Mouse (Mus musculus) forebrain, embryonic 14.5 days (tissue): ENCODE data around the gene Tmprss6. TPM values are rescaled to one million over a fixed set of nuclear protein-coding genes. Genes with fewer than 3 reads are reported as not detected.
A peak's percentile ranks its signal among the peaks of the same experiment; 100 is the strongest.

Experiments used
- ATAC-seq: fragments of 200-750 bp; cut with Nextera tagmentation; 2 replicates; pipeline ENCODE4 v1.8.0; 2017; ENCODE audit warnings: mild to moderate bottlenecking, moderate library complexity
- DNase-seq: peaks from one replicate; pipeline ENCODE4 v3.0.0-alpha.2; 2015; ENCODE audit warnings: low spot score
- H3K27ac ChIP-seq: fragments of 300-500 bp; sonication (generic); 2 replicates; pipeline ENCODE4 v1.5.1; 2014; ENCODE audit warnings: low read depth, mild to moderate bottlenecking, control low read depth, low read length, moderate library complexity
- H3K27me3 ChIP-seq: fragments of 300-500 bp; sonication (generic); replicated peaks from 2 replicates; pipeline ENCODE4 v1.6.1; 2014; ENCODE audit warnings: low read length, control low read depth, mixed read lengths; ENCODE audit not compliant: control insufficient read depth, insufficient read depth
- H3K36me3 ChIP-seq: fragments of 300-500 bp; sonication (generic); 2 replicates; pipeline ENCODE4 v1.6.1; 2014; ENCODE audit warnings: low read length, control low read depth; ENCODE audit not compliant: control insufficient read depth, insufficient read depth
- H3K4me1 ChIP-seq: fragments of 300-500 bp; sonication (generic); 2 replicates; pipeline ENCODE4 v1.6.1; 2014; ENCODE audit warnings: antibody characterized with exemption, low read length, control low read depth; ENCODE audit not compliant: control insufficient read depth, insufficient read depth
- H3K4me2 ChIP-seq: fragments of 300-500 bp; sonication (generic); 2 replicates; pipeline ENCODE4 v1.6.1; 2014; ENCODE audit warnings: mild to moderate bottlenecking, control low read depth, low read length
- H3K4me3 ChIP-seq: fragments of 300-500 bp; sonication (generic); 2 replicates; pipeline ENCODE4 v1.5.1; 2014; ENCODE audit warnings: low read depth, low read length, control low read depth
- H3K9ac ChIP-seq: fragments of 300-500 bp; sonication (generic); 2 replicates; pipeline ENCODE4 v1.6.1; 2014; ENCODE audit warnings: mild to moderate bottlenecking, low read length, control low read depth, moderate library complexity
- H3K9me3 ChIP-seq: fragments of 300-500 bp; sonication (generic); replicated peaks from 2 replicates; pipeline ENCODE4 v1.6.1; 2016; ENCODE audit warnings: low read length, control low read depth, mixed read lengths; ENCODE audit not compliant: control insufficient read depth
- WGBS: fragments of 180-500 bp; shearing (Covaris S2); extraction: QIAGEN DNeasy Blood & Tissue Kit; methylation state at CpG from one replicate; pipeline ENCODE4 v1.1.7; 2014; 5-methylcytosine and 5-hydroxymethylcytosine counted together
- polyA plus RNA-seq: library from polyadenylated mRNA; unstranded; fragments of >200 nt; fragmentation: Nextera tagmentation; extraction: Ambion mirVana; gene quantifications from 2 replicates; pipeline ENCODE4 v1.2.1, GENCODE M21; 2014

The Tmprss6 gene
- polyA plus RNA-seq, 1 experiment from 2014 or later: 0.20 TPM

DNA sequence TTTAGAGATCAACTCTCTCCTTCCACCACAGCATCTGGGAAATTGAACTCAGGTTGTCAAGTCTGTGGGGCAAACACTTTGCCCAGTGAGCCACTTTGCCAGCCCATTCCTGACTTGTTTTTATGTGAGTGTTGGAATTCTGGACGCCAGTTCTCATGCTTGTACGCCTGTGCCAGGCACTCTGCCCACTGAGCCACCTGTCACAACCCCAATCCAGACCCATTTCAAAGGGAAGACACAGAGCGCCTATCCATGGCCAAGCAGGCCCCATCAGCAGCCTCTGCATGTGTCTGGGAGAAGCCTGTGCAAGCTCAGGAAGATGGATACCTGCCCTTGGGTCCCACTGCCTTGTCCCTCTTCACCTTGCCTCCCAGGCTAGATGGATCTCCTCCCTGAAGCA, 22.9 kb upstream of the Tmprss6 start:
- DNase-seq: no peak
- WGBS: 82% methylated on average over 3 of the region's 3 CpGs

GRCm38 (mm10) chr15:78489906-78490305, 21.5 kb upstream of the Tmprss6 start:
- no peaks in the 10 kb centered on the region for H3K9me3 ChIP-seq
- WGBS: 83% methylated on average over 8 of the region's 8 CpGs
- no peaks in the 10 kb centered on the region for H3K27me3 ChIP-seq
- H3K36me3 ChIP-seq: no peaks in the 10 kb centered on the region
- ATAC-seq (no peak), DNase-seq (no peak)
- H3K27ac ChIP-seq: no peak overlapping the region
- no peak overlapping the region for H3K4me3 ChIP-seq
- H3K9ac ChIP-seq: no peak overlapping the region
- no peak overlapping the region for H3K4me2 ChIP-seq
- H3K4me1 ChIP-seq: no peaks in the 10 kb centered on the region

More for the DNA sequence above, 22.9 kb upstream of the Tmprss6 start:
- Histone ChIP-seq H3K9me3 (no peaks in the 10 kb centered on the region), H3K4me2 (no peak overlapping the region), H3K27me3 (no peaks in the 10 kb centered on the region), H3K27ac (no peak overlapping the region), H3K4me1 (no peaks in the 10 kb centered on the region), H3K4me3 (no peak overlapping the region), H3K9ac (no peak overlapping the region), H3K36me3 (no peaks in the 10 kb centered on the region)
- no peak for ATAC-seq

DNA sequence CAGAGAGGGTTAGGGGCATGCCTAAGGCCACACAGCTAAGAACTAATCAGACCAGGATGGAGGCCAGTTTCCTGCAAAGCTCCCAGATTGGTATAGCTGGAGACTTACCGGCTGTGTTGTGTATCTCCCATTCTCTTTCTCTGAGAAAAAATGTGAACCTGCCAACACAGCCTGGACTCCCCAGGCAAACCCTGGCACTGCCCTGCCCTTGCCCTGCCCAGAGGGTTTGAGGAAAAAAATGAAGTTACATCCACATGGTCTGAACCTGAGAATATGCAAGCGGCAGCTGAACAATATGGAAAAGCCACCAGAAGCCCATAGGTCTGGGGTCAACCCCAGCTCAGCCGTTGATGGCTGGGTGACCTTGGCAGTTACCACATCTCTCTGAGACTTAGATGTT, 20.8 kb upstream of the Tmprss6 start:
- no peaks in the 10 kb centered on the region for H3K4me1 ChIP-seq
- no peak overlapping the region for H3K4me3 ChIP-seq
- DNase-seq (no peak), ATAC-seq (no peak)
- H3K27me3 ChIP-seq: no peaks in the 10 kb centered on the region
- no peak overlapping the region for H3K9ac ChIP-seq
- 86% methylated on average over 3 of the region's 3 CpGs for WGBS
- no peak overlapping the region for H3K4me2 ChIP-seq
- no peaks in the 10 kb centered on the region for H3K36me3 ChIP-seq
- no peaks in the 10 kb centered on the region for H3K9me3 ChIP-seq
- no peak overlapping the region for H3K27ac ChIP-seq

DNA sequence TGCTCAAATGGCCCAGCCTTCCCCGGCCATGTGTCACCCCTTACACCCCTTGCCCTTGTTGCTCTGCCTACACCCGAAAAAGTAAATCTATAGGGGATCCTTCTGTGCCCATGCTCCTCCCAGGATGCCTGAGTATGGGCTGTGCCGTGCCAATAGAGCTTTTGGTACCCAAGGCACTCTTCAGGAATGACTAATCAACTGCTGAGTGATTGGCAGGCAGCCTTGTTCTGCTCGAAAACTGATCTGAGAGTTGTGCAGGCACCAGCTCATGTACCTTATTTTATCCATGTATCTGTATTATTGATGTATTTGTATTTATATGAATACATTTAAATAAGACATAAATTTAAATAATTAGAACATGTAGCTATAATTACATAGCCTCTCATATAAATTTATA, 18.6 kb upstream of the Tmprss6 start:
- H3K4me1 ChIP-seq: no peaks in the 10 kb centered on the region
- no peak overlapping the region for H3K27ac ChIP-seq
- H3K36me3 ChIP-seq: no peaks in the 10 kb centered on the region
- no peak overlapping the region for H3K9ac ChIP-seq
- DNase-seq (peak; percentile 21), ATAC-seq (no peak)
- no peaks in the 10 kb centered on the region for H3K9me3 ChIP-seq
- WGBS: 60% methylated on average over 4 of the region's 4 CpGs
- no peak overlapping the region for H3K4me3 ChIP-seq
- H3K27me3 ChIP-seq: no peaks in the 10 kb centered on the region
- H3K4me2 ChIP-seq: no peak overlapping the region

DNA sequence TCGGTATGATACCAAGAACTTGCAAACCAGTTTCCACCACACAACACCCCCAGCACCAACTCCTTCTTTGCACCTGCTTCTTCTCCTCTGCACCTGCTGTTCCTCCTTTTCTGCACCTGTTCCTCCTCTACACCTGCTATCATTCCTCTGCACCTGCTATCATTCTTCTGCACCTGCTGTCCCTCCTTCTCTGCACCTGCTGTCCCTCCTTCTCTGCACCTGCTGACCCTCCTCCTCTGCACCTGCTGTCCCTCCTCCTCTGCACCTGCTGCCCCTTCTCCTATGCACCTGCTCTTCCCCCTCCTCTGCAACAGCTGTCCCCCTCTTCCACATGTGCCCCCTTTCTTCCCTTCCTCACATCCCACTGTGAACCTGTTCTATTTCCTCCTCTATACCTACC, 18.1 kb upstream of the Tmprss6 start:
- Histone ChIP-seq H3K4me3 (no peak overlapping the region), H3K4me2 (no peak overlapping the region), H3K27me3 (no peaks in the 10 kb centered on the region), H3K27ac (no peak overlapping the region), H3K9ac (no peak overlapping the region), H3K4me1 (no peaks in the 10 kb centered on the region), H3K9me3 (no peaks in the 10 kb centered on the region), H3K36me3 (no peaks in the 10 kb centered on the region)
- 81% methylated on average over 1 of the region's 1 CpGs for WGBS
- DNase-seq (no peak), ATAC-seq (no peak)

DNA sequence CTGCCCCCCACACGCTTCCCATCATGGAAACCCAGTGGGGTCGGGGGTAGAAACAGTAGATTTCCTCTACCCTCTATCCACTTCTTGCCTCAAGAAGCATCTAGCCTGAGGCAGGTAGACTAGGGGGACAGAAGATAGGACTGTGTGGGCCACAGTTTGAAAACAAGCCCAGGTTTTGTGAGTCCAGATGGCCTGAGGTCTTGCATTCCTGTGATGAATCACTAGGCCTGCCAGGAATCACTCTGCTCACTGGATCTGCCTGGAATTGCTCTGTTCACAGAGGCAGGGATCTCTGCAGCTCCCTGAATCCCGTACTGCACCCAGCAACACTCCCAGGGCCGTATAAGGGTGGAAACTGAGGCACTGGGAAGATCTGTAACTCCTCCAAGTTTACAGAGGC, 14.9 kb upstream of the Tmprss6 start:
- Histone ChIP-seq H3K4me1 (no peaks in the 10 kb centered on the region), H3K9ac (no peak overlapping the region), H3K27me3 (no peaks in the 10 kb centered on the region), H3K4me3 (no peak overlapping the region), H3K27ac (no peak overlapping the region), H3K4me2 (no peak overlapping the region), H3K36me3 (no peaks in the 10 kb centered on the region), H3K9me3 (no peaks in the 10 kb centered on the region)
- 81% methylated on average over 4 of the region's 4 CpGs for WGBS
- no peak for DNase-seq
- no peak for ATAC-seq

GRCm38 (mm10) chr15:78482518-78482917, 14.1 kb upstream of the Tmprss6 start:
- Histone ChIP-seq H3K4me1 (no peaks in the 10 kb centered on the region), H3K27ac (no peak overlapping the region), H3K27me3 (no peaks in the 10 kb centered on the region), H3K9ac (no peak overlapping the region), H3K9me3 (no peaks in the 10 kb centered on the region), H3K36me3 (no peaks in the 10 kb centered on the region), H3K4me2 (no peak overlapping the region), H3K4me3 (no peak overlapping the region)
- DNase-seq (no peak), ATAC-seq (no peak)
- 83% methylated on average over 3 of the region's 3 CpGs for WGBS

DNA sequence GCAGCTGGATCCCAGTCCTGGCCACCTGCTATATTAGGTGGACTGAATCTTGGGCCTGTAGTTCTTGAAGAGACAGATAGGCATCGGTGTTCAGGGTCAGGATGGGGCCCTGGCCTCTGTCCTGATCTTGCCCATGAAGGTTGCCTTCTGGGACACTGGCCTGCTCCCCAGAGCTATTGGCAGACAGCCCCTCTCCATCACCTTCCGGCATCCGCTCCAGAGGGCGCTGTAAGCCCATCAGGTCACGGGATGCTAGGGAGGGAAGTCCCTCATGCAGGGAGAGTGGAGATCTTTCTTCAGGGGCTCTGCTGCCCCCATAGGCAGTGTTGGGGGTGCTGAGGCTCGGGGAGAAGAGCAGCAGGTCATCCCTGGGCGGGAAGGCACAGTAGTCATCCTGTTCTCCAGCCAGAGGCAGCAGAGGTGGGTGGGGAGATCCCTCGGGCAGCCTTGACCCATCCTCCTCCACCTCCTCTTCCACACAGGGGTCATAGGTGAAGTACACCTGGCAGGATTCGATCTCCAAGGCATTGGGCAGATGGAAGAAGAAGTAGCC, 13.1 kb upstream of the Tmprss6 start:
- H3K27me3 ChIP-seq: no peaks in the 10 kb centered on the region
- no peak overlapping the region for H3K4me3 ChIP-seq
- H3K4me1 ChIP-seq: no peaks in the 10 kb centered on the region
- WGBS: 50% methylated on average over 9 of the region's 9 CpGs
- ATAC-seq (no peak), DNase-seq (no peak)
- H3K4me2 ChIP-seq: no peak overlapping the region
- H3K9me3 ChIP-seq: no peaks in the 10 kb centered on the region
- H3K27ac ChIP-seq: no peak overlapping the region
- H3K36me3 ChIP-seq: no peaks in the 10 kb centered on the region
- H3K9ac ChIP-seq: no peak overlapping the region

DNA sequence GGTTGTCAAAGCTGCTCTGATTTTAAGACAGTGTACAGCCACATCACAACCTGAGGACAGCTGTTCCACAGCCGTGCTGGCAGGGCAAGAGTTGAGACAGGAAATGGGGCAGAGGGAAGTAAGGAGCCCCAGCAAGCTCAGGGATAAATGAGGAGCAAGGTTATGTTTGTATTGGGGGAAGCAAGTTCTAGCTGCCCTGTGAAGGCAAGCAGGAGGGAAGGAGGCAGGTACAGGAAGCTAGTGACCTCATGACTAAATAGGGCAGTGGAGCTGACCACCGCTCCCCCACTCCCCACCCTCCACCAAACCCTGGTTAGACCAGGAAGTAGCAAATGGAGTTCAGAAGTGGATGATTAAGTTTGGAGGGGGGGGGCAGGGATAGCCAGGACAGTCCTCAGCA, 12.6 kb upstream of the Tmprss6 start:
- Histone ChIP-seq H3K27ac (no peak overlapping the region), H3K4me2 (no peak overlapping the region), H3K9me3 (no peaks in the 10 kb centered on the region), H3K4me1 (no peaks in the 10 kb centered on the region), H3K9ac (no peak overlapping the region), H3K36me3 (no peaks in the 10 kb centered on the region), H3K4me3 (no peak overlapping the region), H3K27me3 (no peaks in the 10 kb centered on the region)
- 85% methylated on average over 2 of the region's 2 CpGs for WGBS
- no peak for DNase-seq
- ATAC-seq: no peak
